In the genomic region with DNA sequence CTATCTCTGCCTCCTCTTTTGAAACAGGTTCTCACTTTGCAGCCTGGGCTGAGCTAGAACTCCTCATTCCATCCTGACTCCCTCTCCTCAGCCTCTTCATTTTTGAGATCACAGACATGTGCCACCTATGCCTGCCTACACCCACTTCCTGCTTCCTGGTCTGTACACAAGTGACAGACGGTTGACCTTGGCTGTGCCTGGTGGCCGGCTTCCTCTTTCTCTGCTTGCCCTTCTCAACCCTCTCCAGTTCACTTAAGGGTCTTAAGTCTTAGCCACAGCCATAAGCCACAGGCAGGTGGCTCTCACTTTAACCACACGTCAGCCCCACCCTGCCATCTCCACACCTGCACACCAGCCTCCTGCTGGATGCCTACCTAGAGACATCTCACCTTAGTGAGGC, we compare ENCODE assay signal across 12 mouse cellular contexts. TPM values are rescaled to one million over a fixed set of nuclear protein-coding genes. Genes with fewer than 3 reads are reported as not detected.
DNase-seq lines count a peak whose midpoint lies in the region; ATAC-seq and TF ChIP-seq lines count a peak whose summit lies in the region.
"Had no signal": no experiment of that assay in that cellular context is flagged by ENCODE, and none has a peak within 500 bp of the region (broad histone marks: within the 10 kb centered on the region; RNA-seq: fewer than 3 reads in every experiment).

No protein-coding gene starts in this region.

- H3K4me2 ChIP-seq in hindbrain, embryonic 12.5 days (replicated peaks) = no peak overlapping the region
- H3K4me2 ChIP-seq: neural tube, embryonic 12.5 days; stomach, embryonic 15.5 days had no signal

- H3K27ac ChIP-seq in spleen, adult 2 months (ENCODE audit: insufficient read depth, low read length) = peak overlapping the region; percentile 90
- no peak overlapping the region for H3K27ac ChIP-seq in hindbrain, embryonic 12.5 days
- H3K27ac ChIP-seq: neural tube, embryonic 12.5 days; stomach, embryonic 15.5 days had no signal

- DNase-seq in A20 (ENCODE audit: low read depth, low spot score) = peak; percentile 81
- peak; percentile 28 for DNase-seq in lung, postnatal 14 days
- DNase-seq in spleen, adult 2 months (ENCODE audit: low read depth in 1 of 2, low spot score in 2 of 2) = peak; percentile 42 to 70
- DNase-seq in urinary bladder, postnatal 4 days (ENCODE audit: low spot score in 2 of 2) = no peak
- DNase-seq in urinary bladder, adult 2 months (ENCODE audit: low spot score) = no peak
- DNase-seq: right cerebral cortex, adult 18-20 months had no signal

- peaks cover 12% of the 10 kb centered on the region for H3K36me3 ChIP-seq in spleen, adult 2 months (ENCODE audit: control insufficient read depth, insufficient read depth, low read length)
- no peaks in the 10 kb centered on the region for H3K36me3 ChIP-seq in hindbrain, embryonic 12.5 days
- H3K36me3 ChIP-seq: neural tube, embryonic 12.5 days; stomach, embryonic 15.5 days had no signal

- peak; percentile 33 for ATAC-seq in activated CD4-positive, CD25-positive, alpha-beta regulatory T cell, adult 4 months
- ATAC-seq in erythroid progenitor cell, adult 5-6 weeks (replicated peaks; ENCODE audit: low FRiP score, poor library complexity, severe bottlenecking) = no peak
- no peak for ATAC-seq in hindbrain, embryonic 12.5 days (ENCODE audit: low FRiP score)

- 7% methylated on average over 3 of the region's 3 CpGs for WGBS in spleen, adult 2 months
- 80% methylated on average over 3 of the region's 3 CpGs for WGBS in hindbrain, embryonic 12.5 days

- no peak for TF ChIP-seq POLR2A in spleen, adult 2 months (IDR thresholded peaks at IDR 0.05; ENCODE audit: low read depth, low read length)

- peaks cover 37% of the 10 kb centered on the region; the same call in 1 of the 2 replicates for H3K4me1 ChIP-seq in spleen, adult 2 months (ENCODE audit: control insufficient read depth, insufficient read depth, insufficient read length)
- no peaks in the 10 kb centered on the region for H3K4me1 ChIP-seq in hindbrain, embryonic 12.5 days
- H3K4me1 ChIP-seq: neural tube, embryonic 12.5 days had no signal

- no peaks in the 10 kb centered on the region for H3K27me3 ChIP-seq in spleen, adult 2 months (ENCODE audit: control insufficient read depth, insufficient read depth, low read length)
- peaks cover 6% of the 10 kb centered on the region for H3K27me3 ChIP-seq in hindbrain, embryonic 12.5 days
- H3K27me3 ChIP-seq: neural tube, embryonic 12.5 days; stomach, embryonic 15.5 days had no signal

- H3K4me3 ChIP-seq in spleen, adult 2 months (ENCODE audit: extremely low read depth, insufficient read depth, insufficient read length) = no peak overlapping the region
- no peak overlapping the region for H3K4me3 ChIP-seq in hindbrain, embryonic 12.5 days
- H3K4me3 ChIP-seq: neural tube, embryonic 12.5 days; stomach, embryonic 15.5 days had no signal

- H3K9me3 ChIP-seq in hindbrain, embryonic 12.5 days (replicated peaks) = no peaks in the 10 kb centered on the region
- H3K9me3 ChIP-seq: neural tube, embryonic 12.5 days; stomach, embryonic 15.5 days had no signal

- TF ChIP-seq CTCF in spleen, adult 2 months (IDR thresholded peaks at IDR 0.05; ENCODE audit: extremely low read depth, insufficient read depth, insufficient read length, insufficient replicate concordance) = no peak

- no peak overlapping the region for H3K9ac ChIP-seq in hindbrain, embryonic 12.5 days
- H3K9ac ChIP-seq: neural tube, embryonic 12.5 days; stomach, embryonic 15.5 days had no signal

RNA-seq across cellular contexts. Expression of a gene that starts 3.8 kb away (rescaled TPM):
- polyA plus RNA-seq in activated CD4-positive, CD25-positive, alpha-beta regulatory T cell, adult 4 months (2017; shearing (Covaris generic)) = 100 to 1,000 TPM; 178 to 188 TPM
- polyA plus RNA-seq in spleen, adult 2 months (2012; rRNA removed) = 122 and 137 TPM in 2 replicates
- total RNA-seq in erythroid progenitor cell, adult 5-6 weeks (2015; ENCODE audit: low replicate concordance) = 37.7 and 61.6 TPM in 2 replicates
- total RNA-seq in erythroid progenitor cell, adult 5-6 weeks (2017; ENCODE audit: low replicate concordance) = 27.7 and 54.2 TPM in 2 replicates
- polyA plus RNA-seq in hindbrain, embryonic 12.5 days (2016; fragmentation: Nextera tagmentation; extraction: Ambion mirVana) = 3.9 and 5.4 TPM in 2 replicates
- 14.7 and 24.4 TPM in 2 replicates for polyA plus RNA-seq in urinary bladder, adult 2 months (2012; rRNA removed)

RNA-seq across cellular contexts. Expression of a gene that starts 42.2 kb away (rescaled TPM):
- not detected for polyA plus RNA-seq in activated CD4-positive, CD25-positive, alpha-beta regulatory T cell, adult 4 months (2017; shearing (Covaris generic))
- not detected in 2 replicates for polyA plus RNA-seq in spleen, adult 2 months (2012; rRNA removed)
- total RNA-seq in erythroid progenitor cell, adult 5-6 weeks (2015; ENCODE audit: low replicate concordance) = not detected in 2 replicates
- not detected in 2 replicates for total RNA-seq in erythroid progenitor cell, adult 5-6 weeks (2017; ENCODE audit: low replicate concordance)
- polyA plus RNA-seq in hindbrain, embryonic 12.5 days (2016; fragmentation: Nextera tagmentation; extraction: Ambion mirVana) = 4.2 and 10.2 TPM in 2 replicates
- polyA plus RNA-seq in urinary bladder, adult 2 months (2012; rRNA removed) = 0.07 TPM in 1 of 2 replicates, not detected in the other
- polyA plus RNA-seq: intestine, embryonic 14.5 days had no signal

RNA-seq across cellular contexts. Expression of a gene that starts 57.1 kb away (rescaled TPM):
- not detected for polyA plus RNA-seq in activated CD4-positive, CD25-positive, alpha-beta regulatory T cell, adult 4 months (2017; shearing (Covaris generic))
- polyA plus RNA-seq in spleen, adult 2 months (2012; rRNA removed) = 14.4 and 16.4 TPM in 2 replicates
- total RNA-seq in erythroid progenitor cell, adult 5-6 weeks (2015; ENCODE audit: low replicate concordance) = 1.1 and 5.0 TPM in 2 replicates
- 0.13 TPM in 1 of 2 replicates, not detected in the other for total RNA-seq in erythroid progenitor cell, adult 5-6 weeks (2017; ENCODE audit: low replicate concordance)
- polyA plus RNA-seq in hindbrain, embryonic 12.5 days (2016; fragmentation: Nextera tagmentation; extraction: Ambion mirVana) = 0.28 and 0.31 TPM in 2 replicates
- polyA plus RNA-seq in urinary bladder, adult 2 months (2012; rRNA removed) = 6.5 and 7.3 TPM in 2 replicates

Comparison
In these comparisons a context has a peak if more than half of its experiments do, and no peak if none do; other contexts are left out.
1. DNase-seq: peak in A20 (single experiment), lung, postnatal 14 days (single experiment) and spleen, adult 2 months (2 of 2); none in urinary bladder, postnatal 4 days (0 of 2) and urinary bladder, adult 2 months (single experiment).